Comparison of ENCODE assay signal across 8 mouse cellular contexts in genomic region chr2:32608141-32608777, GRCm38 (mm10). TPM values are rescaled to one million over a fixed set of nuclear protein-coding genes. Genes with fewer than 3 reads are reported as not detected.
DNase-seq lines count a peak whose midpoint lies in the region; ATAC-seq and TF ChIP-seq lines count a peak whose summit lies in the region.

No protein-coding gene starts in this region.

- TF ChIP-seq POLR2A in MEL (IDR thresholded peaks at IDR 0.05; ENCODE audit: control insufficient read depth in 1 of 2, insufficient read depth in 1 of 2, low read depth in 1 of 2, low read length in 2 of 2, poor library complexity in 1 of 2): no peak; a peak in 1 of 4 replicates

- TF ChIP-seq EP300 in MEL (IDR thresholded peaks at IDR 0.05; ENCODE audit: low read depth in 1 of 2, low read length in 2 of 2): no peak
- no peak; the same call in 1 of the 2 replicates for TF ChIP-seq EP300 in liver, postnatal 0 days (IDR thresholded peaks at IDR 0.05; ENCODE audit: low read depth)

- no peak for TF ChIP-seq CTCF in MEL (IDR thresholded peaks at IDR 0.05 in 2 of 3, conservative IDR thresholded peaks at IDR 0.05 in 1 of 3; ENCODE audit: control insufficient read depth in 1 of 3, insufficient read depth in 1 of 3, low read depth in 2 of 3, low read length in 3 of 3, poor library complexity in 1 of 3, severe bottlenecking in 1 of 3)
- peak; percentile 19; the same call in 1 of the 2 replicates for TF ChIP-seq CTCF in liver, postnatal 0 days (IDR thresholded peaks at IDR 0.05; ENCODE audit: low read depth)

- TF ChIP-seq RAD21 in MEL (IDR thresholded peaks at IDR 0.05; ENCODE audit: low read depth, low read length): no peak

- H3K4me2 ChIP-seq in liver, postnatal 0 days (ENCODE audit: low read depth, low read length): peak overlapping the region; percentile 91
- H3K4me2 ChIP-seq in neural tube, embryonic 11.5 days (ENCODE audit: low read depth): peak overlapping the region; percentile 83

- no peaks in the 10 kb centered on the region for H3K9me3 ChIP-seq in MEL (replicated peaks; ENCODE audit: insufficient read depth, low read length)
- H3K9me3 ChIP-seq in liver, postnatal 0 days (ENCODE audit: low read length): no peaks in the 10 kb centered on the region
- H3K9me3 ChIP-seq in neural tube, embryonic 11.5 days (ENCODE audit: control insufficient read depth, low read length): no peaks in the 10 kb centered on the region

- DNase-seq in 3T3-L1 (ENCODE audit: low read depth, low spot score) (peak; percentile 91), MEL (ENCODE audit: low read depth, low spot score) (peak; percentile 89)
- peak; percentile 55 to 65 for DNase-seq in cerebellum, postnatal 36 days
- peak; percentile 86 for DNase-seq in gastrocnemius, postnatal 25 days
- DNase-seq in liver, postnatal 0 days: peak; percentile 83
- DNase-seq in neural tube, embryonic 11.5 days (ENCODE audit: low spot score): peak; percentile 65
- DNase-seq in yolk sac, embryonic 10.5 days (ENCODE audit: low spot score): peak; percentile 80

- peak overlapping the region; percentile 36 for H3K9ac ChIP-seq in MEL (ENCODE audit: control insufficient read depth, low read depth, low read length, poor library complexity, severe bottlenecking)
- peak overlapping the region; percentile 41 for H3K9ac ChIP-seq in liver, postnatal 0 days (replicated peaks)
- H3K9ac ChIP-seq in neural tube, embryonic 11.5 days (ENCODE audit: low read length): no peak overlapping the region

- peak overlapping the region; percentile 30 for H3K27ac ChIP-seq in MEL (ENCODE audit: control insufficient read depth, low read depth, low read length)
- H3K27ac ChIP-seq in liver, postnatal 0 days (ENCODE audit: low read depth): peak overlapping the region; percentile 93
- 0 out of 2 replicates have a peak overlapping the region, but pooled peaks have one; percentile 49 for H3K27ac ChIP-seq in neural tube, embryonic 11.5 days (ENCODE audit: low read depth, low read length)

- 2% methylated on average over 25 of the region's 25 CpGs for WGBS in liver, postnatal 0 days (ENCODE audit: insufficient replicate concordance)
- WGBS in neural tube, embryonic 11.5 days: 5% methylated on average over 25 of the region's 25 CpGs

- peak overlapping the region; percentile 78 to 93 for H3K4me3 ChIP-seq in MEL (ENCODE audit: control insufficient read depth in 1 of 2, insufficient read depth in 1 of 2, low read depth in 2 of 2, low read length in 2 of 2)
- peak overlapping the region; percentile 67 for H3K4me3 ChIP-seq in liver, postnatal 0 days (ENCODE audit: low read depth, low read length)
- H3K4me3 ChIP-seq in neural tube, embryonic 11.5 days (ENCODE audit: low read depth, low read length): peak overlapping the region; percentile 16

- peak; percentile 39 for ATAC-seq in inflammation-experienced regulatory T-cells, adult 6 months
- peak; percentile 81 for ATAC-seq in liver, postnatal 0 days
- peak; percentile 55 for ATAC-seq in neural tube, embryonic 11.5 days (ENCODE audit: insufficient read depth, low FRiP score, low TSS enrichment)

- peaks cover 0 to 6% of the 10 kb centered on the region in 2 experiments; a peak in 2 of 4 replicates for H3K36me3 ChIP-seq in MEL (ENCODE audit: control insufficient read depth in 1 of 2, insufficient read depth in 2 of 2, low read length in 2 of 2)
- H3K36me3 ChIP-seq in liver, postnatal 0 days (replicated peaks; ENCODE audit: insufficient read depth, low read length): no peaks in the 10 kb centered on the region; the same call in 1 of the 2 replicates
- no peaks in the 10 kb centered on the region for H3K36me3 ChIP-seq in neural tube, embryonic 11.5 days (ENCODE audit: control insufficient read depth, insufficient read depth, low read length)

- peaks cover 6 to 29% of the 10 kb centered on the region in 2 experiments for H3K4me1 ChIP-seq in MEL (ENCODE audit: control insufficient read depth in 1 of 2, insufficient read depth in 2 of 2, low read length in 2 of 2)
- H3K4me1 ChIP-seq in liver, postnatal 0 days (ENCODE audit: insufficient read depth): peaks cover 45% of the 10 kb centered on the region
- H3K4me1 ChIP-seq in neural tube, embryonic 11.5 days (ENCODE audit: control insufficient read depth, insufficient read depth, low read length): peaks cover 9% of the 10 kb centered on the region

- peaks cover 2% of the 10 kb centered on the region; the same call in 1 of the 2 replicates for H3K79me2 ChIP-seq in MEL (ENCODE audit: control insufficient read depth, insufficient read depth, low read length, poor library complexity)

- no peaks in the 10 kb centered on the region for H3K27me3 ChIP-seq in MEL (ENCODE audit: control insufficient read depth in 1 of 2, insufficient read depth in 2 of 2, low read length in 2 of 2)
- H3K27me3 ChIP-seq in liver, postnatal 0 days (ENCODE audit: insufficient read depth, low read length): no peaks in the 10 kb centered on the region
- no peaks in the 10 kb centered on the region; the same call in 1 of the 2 replicates for H3K27me3 ChIP-seq in neural tube, embryonic 11.5 days (ENCODE audit: control insufficient read depth, insufficient read depth, low read length)

TF ChIP-seq in MEL, 35 proteins besides CTCF, POLR2A, EP300 and RAD21:
- TF ChIP-seq NELFE (IDR thresholded peaks at IDR 0.05; ENCODE audit: low read depth, low read length) (no peak), MEF2A (IDR thresholded peaks at IDR 0.05; ENCODE audit: extremely low read depth, insufficient replicate concordance, low read depth, low read length, poor library complexity, severe bottlenecking) (peak; percentile 41; the same call in 1 of the 2 replicates), NRF1 (IDR thresholded peaks at IDR 0.05; ENCODE audit: insufficient read depth, low read depth, low read length, poor library complexity, severe bottlenecking) (peak; percentile 60; the same call in 1 of the 2 replicates), RCOR1 (IDR thresholded peaks at IDR 0.05; ENCODE audit: low read depth, low read length) (peak; percentile 4; the same call in 1 of the 2 replicates)

RNA-seq across cellular contexts. Expression of gene St6galnac6, which starts 8.8 kb away (rescaled TPM):
- 9.0 and 12.5 TPM in 2 replicates for total RNA-seq in MEL (2012; rRNA removed)
- polyA plus RNA-seq in MEL (2012; ENCODE audit: insufficient read depth in 1 of 2, insufficient read length in 2 of 2, low read depth in 1 of 2, low replicate concordance in 2 of 2, missing spikeins in 1 of 2): 10 to 100 TPM in 1 of 2 experiments, not detected in 1; 26.5 TPM
- 10 to 100 TPM; 37.3 to 42.6 TPM for total RNA-seq in gastrocnemius, postnatal 25 days (2021)
- 1 to 10 TPM; 3.4 to 5.1 (median 4.3) TPM for polyA plus RNA-seq in inflammation-experienced regulatory T-cells, adult 6 months (2017; shearing (Covaris generic))
- 14.0 and 15.9 TPM in 2 replicates for polyA plus RNA-seq in liver, postnatal 0 days (2015; fragmentation: Nextera tagmentation; extraction: Ambion mirVana)
- 4.8 and 5.1 TPM in 2 replicates for polyA plus RNA-seq in neural tube, embryonic 11.5 days (2014; fragmentation: Nextera tagmentation; extraction: Ambion mirVana)

RNA-seq across cellular contexts. Expression of gene Ak1, which starts 13.3 kb away (rescaled TPM):
- 0.12 TPM in 1 of 2 replicates, not detected in the other for total RNA-seq in MEL (2012; rRNA removed)
- under 1 TPM in 1 of 2 experiments, not detected in 1; 0.13 TPM for polyA plus RNA-seq in MEL (2012; ENCODE audit: insufficient read depth in 1 of 2, insufficient read length in 2 of 2, low read depth in 1 of 2, low replicate concordance in 2 of 2, missing spikeins in 1 of 2)
- 1,000 to 10,000 TPM; 1,680 to 2,125 TPM for total RNA-seq in gastrocnemius, postnatal 25 days (2021)
- polyA plus RNA-seq in inflammation-experienced regulatory T-cells, adult 6 months (2017; shearing (Covaris generic)): under 1 TPM in 1 of 3 experiments, not detected in 2; 0.52 TPM
- 1.3 and 5.9 TPM in 2 replicates for polyA plus RNA-seq in liver, postnatal 0 days (2015; fragmentation: Nextera tagmentation; extraction: Ambion mirVana)
- polyA plus RNA-seq in neural tube, embryonic 11.5 days (2014; fragmentation: Nextera tagmentation; extraction: Ambion mirVana): 33.0 and 33.8 TPM in 2 replicates

RNA-seq across cellular contexts. Expression of gene St6galnac4, which starts 21.4 kb away (rescaled TPM):
- 44.3 and 58.3 TPM in 2 replicates for total RNA-seq in MEL (2012; rRNA removed)
- polyA plus RNA-seq in MEL (2012; ENCODE audit: insufficient read depth in 1 of 2, insufficient read length in 2 of 2, low read depth in 1 of 2, low replicate concordance in 2 of 2, missing spikeins in 1 of 2): 100 to 1,000 TPM in 1 of 2 experiments, not detected in 1; 109 TPM
- total RNA-seq in gastrocnemius, postnatal 25 days (2021): 10 to 100 TPM; 24.6 to 29.2 TPM
- polyA plus RNA-seq in inflammation-experienced regulatory T-cells, adult 6 months (2017; shearing (Covaris generic)): 10 to 100 TPM; 31.5 to 42.6 (median 33.5) TPM
- polyA plus RNA-seq in liver, postnatal 0 days (2015; fragmentation: Nextera tagmentation; extraction: Ambion mirVana): 4.3 and 5.8 TPM in 2 replicates
- polyA plus RNA-seq in neural tube, embryonic 11.5 days (2014; fragmentation: Nextera tagmentation; extraction: Ambion mirVana): 20.9 and 21.8 TPM in 2 replicates

RNA-seq across cellular contexts. Expression of gene 9430097D07Rik, which starts 32.8 kb away (rescaled TPM):
- total RNA-seq in MEL (2012; rRNA removed): 0.12 and 0.13 TPM in 2 replicates
- under 1 TPM in 1 of 2 experiments, not detected in 1; 0.11 TPM for polyA plus RNA-seq in MEL (2012; ENCODE audit: insufficient read depth in 1 of 2, insufficient read length in 2 of 2, low read depth in 1 of 2, low replicate concordance in 2 of 2, missing spikeins in 1 of 2)
- not detected for total RNA-seq in gastrocnemius, postnatal 25 days (2021)
- polyA plus RNA-seq in inflammation-experienced regulatory T-cells, adult 6 months (2017; shearing (Covaris generic)): under 1 TPM in 1 of 3 experiments, not detected in 2; 0.31 TPM
- polyA plus RNA-seq in liver, postnatal 0 days (2015; fragmentation: Nextera tagmentation; extraction: Ambion mirVana): not detected in 2 replicates
- polyA plus RNA-seq in neural tube, embryonic 11.5 days (2014; fragmentation: Nextera tagmentation; extraction: Ambion mirVana): 0.25 and 0.58 TPM in 2 replicates

RNA-seq across cellular contexts. Expression of gene Pip5kl1, which starts 33.7 kb away (rescaled TPM):
- 0.56 and 0.58 TPM in 2 replicates for total RNA-seq in MEL (2012; rRNA removed)
- under 1 TPM in 1 of 2 experiments, not detected in 1; 0.22 TPM for polyA plus RNA-seq in MEL (2012; ENCODE audit: insufficient read depth in 1 of 2, insufficient read length in 2 of 2, low read depth in 1 of 2, low replicate concordance in 2 of 2, missing spikeins in 1 of 2)
- not detected for total RNA-seq in gastrocnemius, postnatal 25 days (2021)
- polyA plus RNA-seq in inflammation-experienced regulatory T-cells, adult 6 months (2017; shearing (Covaris generic)): not detected
- polyA plus RNA-seq in liver, postnatal 0 days (2015; fragmentation: Nextera tagmentation; extraction: Ambion mirVana): not detected in 2 replicates
- 2.6 and 3.6 TPM in 2 replicates for polyA plus RNA-seq in neural tube, embryonic 11.5 days (2014; fragmentation: Nextera tagmentation; extraction: Ambion mirVana)

Comparison
In these comparisons a context has a peak if more than half of its experiments do, and no peak if none do; other contexts are left out.
1. Peak in every context shown above with its lines: DNase-seq, ATAC-seq, H3K4me3 ChIP-seq and H3K27ac ChIP-seq.
2. H3K27ac ChIP-seq: peak in every context shown above with its lines; median percentile 93 in liver, postnatal 0 days; 49 in neural tube, embryonic 11.5 days; 30 in MEL.
3. H3K4me3 ChIP-seq: peak in every context shown above with its lines; median percentile 86 in MEL; 67 in liver, postnatal 0 days; 16 in neural tube, embryonic 11.5 days.